9 mouse cellular contexts compared by ENCODE assay signal in the genomic region with DNA sequence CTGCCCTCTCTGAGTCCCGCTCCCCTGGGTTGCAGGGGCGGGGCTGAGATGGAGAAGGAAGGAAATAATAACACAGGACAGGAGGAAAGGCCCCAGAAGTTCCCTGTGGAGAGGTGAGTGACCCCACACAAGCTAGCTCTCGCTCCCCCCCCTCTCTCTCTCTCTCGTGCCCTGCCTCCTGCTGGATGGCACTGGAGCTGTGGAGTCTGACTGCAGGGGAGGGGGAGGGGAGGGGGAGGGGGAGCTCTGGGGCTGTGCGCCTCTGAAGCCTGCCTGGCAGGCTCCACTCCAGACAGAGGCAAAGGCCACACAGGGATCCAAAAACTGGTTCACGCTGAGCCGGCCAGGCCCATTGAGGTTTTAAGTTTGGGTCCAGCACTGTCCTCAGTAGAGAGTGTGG.
DNase-seq lines count a peak whose midpoint lies in the region; ATAC-seq and TF ChIP-seq lines count a peak whose summit lies in the region.
"Had no signal": no experiment of that assay in that cellular context is flagged by ENCODE, and none has a peak within 500 bp of the region (broad histone marks: within the 10 kb centered on the region; RNA-seq: fewer than 3 reads in every experiment).

No protein-coding gene starts in this region.

- H3K27ac ChIP-seq in heart, embryonic 13.5 days (replicated peaks), result no peak overlapping the region
- H3K27ac ChIP-seq in midbrain, embryonic 11.5 days (ENCODE audit: low read depth, low read length), result no peak overlapping the region
- no peak overlapping the region; the same call in 1 of the 2 replicates for H3K27ac ChIP-seq in midbrain, embryonic 15.5 days
- H3K27ac ChIP-seq in hindbrain, postnatal 0 days, result no peak overlapping the region

- no peak overlapping the region for H3K4me3 ChIP-seq in heart, embryonic 13.5 days
- no peak overlapping the region for H3K4me3 ChIP-seq in midbrain, embryonic 11.5 days (ENCODE audit: low read depth, low read length)
- H3K4me3 ChIP-seq in midbrain, embryonic 15.5 days, result no peak overlapping the region
- no peak overlapping the region for H3K4me3 ChIP-seq in hindbrain, postnatal 0 days (ENCODE audit: low read length)

- H3K9me3 ChIP-seq in heart, embryonic 13.5 days, result no peaks in the 10 kb centered on the region
- no peaks in the 10 kb centered on the region for H3K9me3 ChIP-seq in midbrain, embryonic 11.5 days (ENCODE audit: control insufficient read depth, low read length)
- H3K9me3 ChIP-seq in midbrain, embryonic 15.5 days, result no peaks in the 10 kb centered on the region
- H3K9me3 ChIP-seq in hindbrain, postnatal 0 days (ENCODE audit: low read length), result no peaks in the 10 kb centered on the region

- no peak for TF ChIP-seq CTCF in hindbrain, postnatal 0 days (IDR thresholded peaks at IDR 0.05; ENCODE audit: low read depth)

- 0 out of 2 replicates have a peak, but pooled peaks cover 4% of the 10 kb centered on the region for H3K27me3 ChIP-seq in heart, embryonic 13.5 days (replicated peaks)
- H3K27me3 ChIP-seq in midbrain, embryonic 11.5 days (ENCODE audit: control insufficient read depth, insufficient read depth, low read length), result no peaks in the 10 kb centered on the region
- no peaks in the 10 kb centered on the region for H3K27me3 ChIP-seq in midbrain, embryonic 15.5 days (replicated peaks)
- no peaks in the 10 kb centered on the region for H3K27me3 ChIP-seq in hindbrain, postnatal 0 days (ENCODE audit: insufficient read depth, low read length)

- H3K36me3 ChIP-seq in heart, embryonic 13.5 days, result no peaks in the 10 kb centered on the region
- no peaks in the 10 kb centered on the region for H3K36me3 ChIP-seq in midbrain, embryonic 11.5 days (ENCODE audit: control insufficient read depth, insufficient read depth, low read length)
- no peaks in the 10 kb centered on the region for H3K36me3 ChIP-seq in midbrain, embryonic 15.5 days (replicated peaks)
- no peaks in the 10 kb centered on the region for H3K36me3 ChIP-seq in hindbrain, postnatal 0 days (ENCODE audit: insufficient read depth, low read length)

- 28% methylated on average over 5 of the region's 7 CpGs for WGBS in heart, embryonic 13.5 days
- 9% methylated on average over 6 of the region's 7 CpGs for WGBS in midbrain, embryonic 11.5 days
- 18% methylated on average over 6 of the region's 7 CpGs for WGBS in midbrain, embryonic 15.5 days
- 24% methylated on average over 6 of the region's 7 CpGs for WGBS in hindbrain, postnatal 0 days

- no peak for DNase-seq in heart, postnatal 4 days
- no peak for DNase-seq in midbrain, embryonic 11.5 days (ENCODE audit: low spot score, missing footprints)
- DNase-seq in hindbrain, postnatal 0 days (ENCODE audit: low spot score), result peak; percentile 21
- DNase-seq in retina, postnatal 1 day, result peak; percentile 78
- DNase-seq in frontal cortex, postnatal 14 days (ENCODE audit: low spot score in 2 of 2), result no peak
- DNase-seq in right cerebral cortex, postnatal 36 days (ENCODE audit: low spot score in 2 of 2), result no peak
- DNase-seq: liver had no signal

- ATAC-seq in heart, embryonic 13.5 days (ENCODE audit: extremely low read depth, insufficient number of reproducible peaks, low FRiP score, low TSS enrichment), result no peak
- peak; percentile 30 for ATAC-seq in midbrain, embryonic 11.5 days (ENCODE audit: low FRiP score)
- ATAC-seq in midbrain, embryonic 15.5 days (replicated peaks), result no peak
- ATAC-seq in hindbrain, postnatal 0 days, result no peak

- H3K4me1 ChIP-seq in heart, embryonic 13.5 days, result peaks cover 33% of the 10 kb centered on the region
- H3K4me1 ChIP-seq in midbrain, embryonic 11.5 days (ENCODE audit: control insufficient read depth, insufficient read depth, low read length), result peaks cover 31% of the 10 kb centered on the region
- peaks cover 42% of the 10 kb centered on the region for H3K4me1 ChIP-seq in midbrain, embryonic 15.5 days
- peaks cover 12% of the 10 kb centered on the region for H3K4me1 ChIP-seq in hindbrain, postnatal 0 days (ENCODE audit: insufficient read depth, low read length)

- H3K4me2 ChIP-seq in heart, embryonic 13.5 days, result no peak overlapping the region
- H3K4me2 ChIP-seq in midbrain, embryonic 11.5 days, result no peak overlapping the region
- H3K4me2 ChIP-seq in midbrain, embryonic 15.5 days, result no peak overlapping the region
- H3K4me2 ChIP-seq in hindbrain, postnatal 0 days (ENCODE audit: low read depth, low read length), result no peak overlapping the region

- peak overlapping the region; percentile 25; the same call in 1 of the 2 replicates for H3K9ac ChIP-seq in heart, embryonic 13.5 days
- no peak overlapping the region for H3K9ac ChIP-seq in midbrain, embryonic 11.5 days (ENCODE audit: low read length)
- H3K9ac ChIP-seq in midbrain, embryonic 15.5 days, result no peak overlapping the region
- H3K9ac ChIP-seq in hindbrain, postnatal 0 days (replicated peaks; ENCODE audit: low read length), result no peak overlapping the region

Comparison
In these comparisons a context has a peak if more than half of its experiments do, and no peak if none do; other contexts are left out.
1. DNase-seq: peak in hindbrain, postnatal 0 days (single experiment) and retina, postnatal 1 day (single experiment); none in heart, postnatal 4 days (single experiment), midbrain, embryonic 11.5 days (single experiment), frontal cortex, postnatal 14 days (0 of 2) and right cerebral cortex, postnatal 36 days (0 of 2).